Mouse (Mus musculus): Measurements from ENCODE around the gene Slc2a8.

DNA sequence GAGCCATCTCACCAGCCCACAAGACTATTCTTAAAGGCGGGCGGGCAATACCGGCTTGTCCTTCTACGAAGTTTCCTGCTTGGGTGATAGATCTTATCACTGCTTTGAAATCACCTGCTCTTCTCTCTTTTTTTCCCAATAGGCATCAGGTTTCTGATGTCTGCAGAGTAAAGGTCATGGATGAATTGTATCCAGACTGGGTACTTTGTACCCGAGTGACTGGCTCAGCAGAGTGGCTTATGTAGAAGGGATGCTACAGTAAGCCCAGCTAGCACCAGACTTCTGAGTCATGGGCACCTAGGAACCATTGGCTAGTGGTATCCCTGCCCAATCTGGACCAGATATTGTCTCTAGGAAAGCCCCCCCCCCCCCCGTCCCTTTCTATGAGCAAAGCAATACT is 1.7 kb upstream of the Slc2a8 start:
- TF ChIP-seq CTCF (IDR thresholded peaks at IDR 0.05; ENCODE audit: low read depth) (no peak), EP300 (IDR thresholded peaks at IDR 0.05; ENCODE audit: low read depth) (no peak)
